In genomic region chr1:158272058-158272457, GRCm38 (mm10) we compare ENCODE assay signal across 32 mouse cellular contexts.
DNase-seq lines count a peak whose midpoint lies in the region; ATAC-seq and TF ChIP-seq lines count a peak whose summit lies in the region.
"Had no signal": no experiment of that assay in that cellular context is flagged by ENCODE, and none has a peak within 500 bp of the region (broad histone marks: within the 10 kb centered on the region; RNA-seq: fewer than 3 reads in every experiment).

No protein-coding gene starts in this region.

- 74% methylated on average over 9 of the region's 9 CpGs for WGBS in forebrain, embryonic 13.5 days
- 70% methylated on average over 9 of the region's 9 CpGs for WGBS in forebrain, postnatal 0 days
- WGBS in midbrain, embryonic 11.5 days: 86% methylated on average over 9 of the region's 9 CpGs
- 67% methylated on average over 9 of the region's 9 CpGs for WGBS in midbrain, embryonic 15.5 days
- WGBS in forebrain, embryonic 16.5 days: 73% methylated on average over 9 of the region's 9 CpGs

- no peak overlapping the region for H3K9ac ChIP-seq in forebrain, embryonic 13.5 days
- H3K9ac ChIP-seq in forebrain, postnatal 0 days: no peak overlapping the region
- no peak overlapping the region for H3K9ac ChIP-seq in midbrain, embryonic 11.5 days (ENCODE audit: low read length)
- H3K9ac ChIP-seq in midbrain, embryonic 15.5 days: no peak overlapping the region
- no peak overlapping the region for H3K9ac ChIP-seq in forebrain, embryonic 16.5 days (replicated peaks; ENCODE audit: low read depth, low read length)
- H3K9ac ChIP-seq: embryonic facial prominence, embryonic 13.5 days; heart, embryonic 12.5 days; heart, embryonic 15.5 days; hindbrain, embryonic 14.5 days had no signal

- H3K4me3 ChIP-seq in forebrain, embryonic 13.5 days: no peak overlapping the region
- H3K4me3 ChIP-seq in forebrain, postnatal 0 days (ENCODE audit: low read depth, low read length): no peak overlapping the region
- no peak overlapping the region for H3K4me3 ChIP-seq in midbrain, embryonic 11.5 days (ENCODE audit: low read depth, low read length)
- no peak overlapping the region for H3K4me3 ChIP-seq in midbrain, embryonic 15.5 days
- no peak overlapping the region for H3K4me3 ChIP-seq in forebrain, embryonic 16.5 days (replicated peaks; ENCODE audit: low read length)
- H3K4me3 ChIP-seq: embryonic facial prominence, embryonic 10.5 days; embryonic facial prominence, embryonic 13.5 days; erythroblast, embryonic 14.5 days; gastrocnemius, adult 2 months; heart, embryonic 12.5 days; heart, embryonic 15.5 days had no signal

- peak; percentile 50; the same call in 1 of the 2 replicates for ATAC-seq in forebrain, embryonic 13.5 days
- ATAC-seq in forebrain, postnatal 0 days: no peak; the same call in 1 of the 2 replicates
- ATAC-seq in midbrain, embryonic 11.5 days (ENCODE audit: low FRiP score): no peak
- no peak for ATAC-seq in midbrain, embryonic 15.5 days (replicated peaks)
- peak; percentile 86 for ATAC-seq in forebrain, embryonic 16.5 days
- ATAC-seq: hindbrain, postnatal 0 days; inflammation-experienced regulatory T-cells, adult 6 months; intestine, embryonic 16.5 days; Patski had no signal

- no peaks in the 10 kb centered on the region for H3K9me3 ChIP-seq in forebrain, embryonic 13.5 days (replicated peaks)
- H3K9me3 ChIP-seq in forebrain, postnatal 0 days (ENCODE audit: low read length): no peaks in the 10 kb centered on the region
- H3K9me3 ChIP-seq in midbrain, embryonic 11.5 days (ENCODE audit: control insufficient read depth, low read length): no peaks in the 10 kb centered on the region
- no peaks in the 10 kb centered on the region for H3K9me3 ChIP-seq in midbrain, embryonic 15.5 days
- no peaks in the 10 kb centered on the region for H3K9me3 ChIP-seq in forebrain, embryonic 16.5 days (ENCODE audit: control insufficient read depth, low read length)
- H3K9me3 ChIP-seq: embryonic facial prominence, embryonic 10.5 days; embryonic facial prominence, embryonic 13.5 days; heart, embryonic 12.5 days; heart, embryonic 15.5 days had no signal

- H3K4me2 ChIP-seq in forebrain, embryonic 13.5 days: no peak overlapping the region
- H3K4me2 ChIP-seq in forebrain, postnatal 0 days (ENCODE audit: low read depth): no peak overlapping the region
- H3K4me2 ChIP-seq in midbrain, embryonic 11.5 days: no peak overlapping the region
- no peak overlapping the region for H3K4me2 ChIP-seq in midbrain, embryonic 15.5 days
- no peak overlapping the region for H3K4me2 ChIP-seq in forebrain, embryonic 16.5 days (ENCODE audit: low read length)
- H3K4me2 ChIP-seq: embryonic facial prominence, embryonic 13.5 days; heart, embryonic 12.5 days; heart, embryonic 15.5 days; hindbrain, embryonic 14.5 days had no signal

- H3K36me3 ChIP-seq in forebrain, embryonic 13.5 days (ENCODE audit: poor library complexity, severe bottlenecking): no peaks in the 10 kb centered on the region
- no peaks in the 10 kb centered on the region for H3K36me3 ChIP-seq in forebrain, postnatal 0 days (ENCODE audit: insufficient read depth)
- H3K36me3 ChIP-seq in midbrain, embryonic 11.5 days (ENCODE audit: control insufficient read depth, insufficient read depth, low read length): no peaks in the 10 kb centered on the region
- H3K36me3 ChIP-seq in midbrain, embryonic 15.5 days (replicated peaks): no peaks in the 10 kb centered on the region
- H3K36me3 ChIP-seq in forebrain, embryonic 16.5 days (ENCODE audit: control insufficient read depth, insufficient read depth): no peaks in the 10 kb centered on the region
- H3K36me3 ChIP-seq: embryonic facial prominence, embryonic 10.5 days; embryonic facial prominence, embryonic 13.5 days; G1E; heart, embryonic 12.5 days; heart, embryonic 15.5 days had no signal

- 0 out of 2 replicates have a peak, but pooled peaks cover 3% of the 10 kb centered on the region for H3K27me3 ChIP-seq in forebrain, embryonic 13.5 days
- H3K27me3 ChIP-seq in forebrain, postnatal 0 days (ENCODE audit: insufficient read depth, low read length): no peaks in the 10 kb centered on the region
- no peaks in the 10 kb centered on the region for H3K27me3 ChIP-seq in midbrain, embryonic 11.5 days (ENCODE audit: control insufficient read depth, insufficient read depth, low read length)
- no peaks in the 10 kb centered on the region for H3K27me3 ChIP-seq in midbrain, embryonic 15.5 days (replicated peaks)
- no peaks in the 10 kb centered on the region for H3K27me3 ChIP-seq in forebrain, embryonic 16.5 days (replicated peaks; ENCODE audit: control insufficient read depth, insufficient read depth, low read length)
- H3K27me3 ChIP-seq: CH12.LX; embryonic facial prominence, embryonic 13.5 days; heart, embryonic 12.5 days; heart, embryonic 15.5 days; Patski had no signal

- TF ChIP-seq CTCF in forebrain, postnatal 0 days (IDR thresholded peaks at IDR 0.05; ENCODE audit: low read depth): no peak

- DNase-seq in forebrain, postnatal 0 days: no peak
- peak; percentile 44 for DNase-seq in midbrain, embryonic 11.5 days (ENCODE audit: low spot score, missing footprints)
- no peak for DNase-seq in right cerebral cortex, postnatal 10 days (ENCODE audit: low spot score in 2 of 2)
- DNase-seq: adrenal gland, postnatal 10 days; adrenal gland, postnatal 36 days; B cell, adult 2 months; cerebellum, adult 11-12 months; cerebellum, adult 8-10 months; cerebellum, postnatal 10 days; cerebellum, postnatal 36 days; embryo, embryonic 11 days; gastrocnemius, adult 2 months; gastrocnemius, postnatal 14 days; heart, adult 18-20 months; heart, postnatal 10 days; heart, postnatal 4 days; kidney, adult 18-20 months had no signal

- peaks cover 2% of the 10 kb centered on the region for H3K4me1 ChIP-seq in forebrain, embryonic 13.5 days
- H3K4me1 ChIP-seq in forebrain, postnatal 0 days (ENCODE audit: insufficient read depth): no peaks in the 10 kb centered on the region
- H3K4me1 ChIP-seq in midbrain, embryonic 11.5 days (ENCODE audit: control insufficient read depth, insufficient read depth, low read length): peaks cover 5% of the 10 kb centered on the region
- H3K4me1 ChIP-seq in midbrain, embryonic 15.5 days: peaks cover 4% of the 10 kb centered on the region; the same call in 1 of the 2 replicates
- H3K4me1 ChIP-seq in forebrain, embryonic 16.5 days (replicated peaks; ENCODE audit: control insufficient read depth, insufficient read depth, low read length): peaks cover under 1% of the 10 kb centered on the region
- H3K4me1 ChIP-seq: heart, embryonic 15.5 days had no signal

- H3K27ac ChIP-seq in forebrain, embryonic 13.5 days: no peak overlapping the region
- H3K27ac ChIP-seq in forebrain, postnatal 0 days (ENCODE audit: low read depth, low read length): no peak overlapping the region
- no peak overlapping the region for H3K27ac ChIP-seq in midbrain, embryonic 11.5 days (ENCODE audit: low read depth, low read length)
- no peak overlapping the region for H3K27ac ChIP-seq in midbrain, embryonic 15.5 days
- H3K27ac ChIP-seq in forebrain, embryonic 16.5 days (ENCODE audit: low read length): no peak overlapping the region
- H3K27ac ChIP-seq: embryonic facial prominence, embryonic 10.5 days; embryonic facial prominence, embryonic 13.5 days; gastrocnemius, adult 2 months; heart, embryonic 15.5 days; hindbrain, embryonic 14.5 days; hindbrain, postnatal 0 days had no signal

Comparison
In these comparisons a context has a peak if more than half of its experiments do, and no peak if none do; other contexts are left out.
1. ATAC-seq: peak in forebrain, embryonic 13.5 days (single experiment) and forebrain, embryonic 16.5 days (single experiment); none in forebrain, postnatal 0 days (single experiment), midbrain, embryonic 11.5 days (single experiment) and midbrain, embryonic 15.5 days (single experiment).